Mouse (Mus musculus) erythroblast, embryonic 14.5 days (primary cell): Measurements from ENCODE around the gene Elavl4. TPM values are rescaled to one million over a fixed set of nuclear protein-coding genes. Genes with fewer than 3 reads are reported as not detected.

Experiments
- H3K27me3 ChIP-seq: 2 replicates; pipeline ENCODE4 v1.6.1; 2012; ENCODE audit warnings: inconsistent platforms; ENCODE audit not compliant: control insufficient read depth
- H3K36me3 ChIP-seq: 2 replicates; pipeline ENCODE4 v1.6.1; 2012; ENCODE audit warnings: mild to moderate bottlenecking, inconsistent platforms; ENCODE audit not compliant: control insufficient read depth
- H3K4me1 ChIP-seq: 2 replicates; pipeline ENCODE4 v1.6.1; 2012; ENCODE audit warnings: inconsistent platforms; ENCODE audit not compliant: control insufficient read depth
- H3K4me3 ChIP-seq: replicated peaks from 2 replicates; pipeline ENCODE3; 2012; ENCODE audit warnings: moderate library complexity, mild to moderate bottlenecking, inconsistent platforms
- H3K9me3 ChIP-seq: 2 replicates; pipeline ENCODE4 v1.6.1; 2012; ENCODE audit warnings: low read length, inconsistent platforms, mixed read lengths; ENCODE audit not compliant: control insufficient read depth
- GATA1 ChIP-seq: IDR thresholded peaks from 2 replicates; pipeline ENCODE4 v1.6.1; 2012; ENCODE audit warnings: low read length, inconsistent platforms, mixed read lengths
- TAL1 ChIP-seq: IDR thresholded peaks from 3 replicates; pipeline ENCODE4 v1.6.1; 2012; ENCODE audit warnings: low read length, inconsistent platforms, mixed read lengths
- polyA plus RNA-seq: library from polyadenylated mRNA; stranded (reverse); fragments of >175 nt; gene quantifications from 2 replicates; pipeline ENCODE4 v1.2.3, GENCODE M21; 2012

The Elavl4 gene
- polyA plus RNA-seq, 1 experiment, result not detected

DNA sequence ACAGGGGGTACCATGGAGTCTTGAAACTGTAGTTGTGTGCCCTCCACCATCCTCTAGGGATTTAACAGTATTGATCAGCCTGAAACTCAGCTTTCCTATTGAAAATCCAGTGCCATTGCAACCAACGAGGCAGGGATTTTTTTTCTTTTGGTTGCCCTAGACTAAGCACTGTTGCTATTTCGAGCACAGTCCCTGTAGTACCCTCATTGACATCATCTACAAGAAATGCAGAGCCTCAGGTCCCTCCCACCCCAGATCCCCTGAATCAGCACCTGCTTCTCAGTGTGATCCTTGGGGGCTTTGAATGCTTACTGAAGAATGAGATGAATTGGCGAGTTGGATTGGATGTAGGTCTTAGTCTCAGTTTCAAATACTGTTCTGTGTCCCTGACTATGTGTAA is 119.4 kb downstream of the Elavl4 start:
- H3K27me3 ChIP-seq, result no peaks in the 10 kb centered on the region
- no peaks in the 10 kb centered on the region for H3K9me3 ChIP-seq
- H3K36me3 ChIP-seq, result no peaks in the 10 kb centered on the region
- no peak for TF ChIP-seq TAL1
- TF ChIP-seq GATA1, result no peak
- H3K4me3 ChIP-seq, result no peak overlapping the region
- peaks cover 58% of the 10 kb centered on the region for H3K4me1 ChIP-seq

DNA sequence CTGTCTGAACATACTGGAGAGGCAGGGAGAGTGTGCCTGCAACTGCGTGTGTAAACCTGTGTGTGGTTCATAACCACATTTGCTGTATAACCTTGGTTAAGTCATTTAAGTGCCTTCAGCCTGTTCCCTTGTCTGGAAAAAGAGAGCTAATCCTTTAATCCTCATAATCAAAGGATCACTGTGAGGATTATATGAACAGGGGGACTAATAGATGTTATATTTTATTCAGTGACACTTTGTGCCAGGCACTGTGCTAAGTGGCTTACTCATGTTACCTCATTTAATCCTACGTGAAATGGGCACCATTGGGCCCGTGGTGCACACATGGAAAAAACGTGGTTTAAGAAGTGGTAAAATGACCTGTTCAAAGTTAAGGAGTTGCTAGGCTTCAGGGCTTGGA is 119.9 kb downstream of the Elavl4 start:
- Histone ChIP-seq H3K36me3 (no peaks in the 10 kb centered on the region), H3K4me1 (peaks cover 63% of the 10 kb centered on the region), H3K9me3 (no peaks in the 10 kb centered on the region), H3K27me3 (no peaks in the 10 kb centered on the region), H3K4me3 (no peak overlapping the region)
- TF ChIP-seq GATA1 (no peak), TAL1 (no peak)

DNA sequence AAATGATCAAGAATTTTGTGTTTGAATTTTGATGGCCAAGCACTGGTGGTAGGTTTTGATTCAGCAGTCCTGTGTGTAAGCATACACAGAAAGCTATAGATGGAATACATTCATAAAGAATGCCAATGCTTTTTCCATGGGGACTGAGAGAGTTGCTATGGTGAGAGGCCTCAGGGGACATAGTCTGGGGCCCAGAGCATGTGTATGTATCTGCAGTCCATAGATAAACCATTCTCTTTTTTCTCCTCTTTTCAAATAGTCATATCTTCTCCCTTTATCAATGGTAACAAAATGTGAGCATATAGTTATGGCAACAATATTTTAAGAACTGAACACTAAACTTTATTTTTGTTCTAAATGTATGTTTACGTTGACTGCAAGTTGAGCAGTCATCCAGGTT is 122.1 kb downstream of the Elavl4 start:
- Histone ChIP-seq H3K4me1 (peaks cover 61% of the 10 kb centered on the region), H3K4me3 (peak overlapping the region; percentile 35), H3K36me3 (no peaks in the 10 kb centered on the region), H3K27me3 (0 out of 2 replicates have a peak, but pooled peaks cover under 1% of the 10 kb centered on the region), H3K9me3 (no peaks in the 10 kb centered on the region)
- TF ChIP-seq GATA1 (no peak), TAL1 (peak; percentile 22; the same call in 1 of the 3 replicates)

DNA sequence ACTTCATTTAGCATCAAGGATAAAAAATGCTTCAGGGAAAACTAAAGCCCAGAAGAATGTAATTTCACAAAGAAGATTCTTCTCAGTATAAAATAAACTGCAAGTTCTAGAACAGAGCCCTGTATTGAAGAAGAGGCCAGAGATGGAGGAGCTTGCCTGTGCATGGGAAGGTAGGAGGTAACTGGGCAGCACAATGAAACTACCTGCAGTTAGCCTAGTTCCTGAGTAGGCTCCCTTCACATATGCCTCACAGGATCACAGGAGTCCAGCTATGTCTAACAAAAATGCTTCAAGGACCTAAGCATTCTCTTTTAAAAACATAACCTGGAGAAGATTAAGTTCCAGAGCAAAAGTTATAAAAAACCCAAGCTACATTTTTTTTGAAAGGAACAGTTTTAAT is 122.5 kb downstream of the Elavl4 start:
- no peaks in the 10 kb centered on the region for H3K36me3 ChIP-seq
- H3K9me3 ChIP-seq, result no peaks in the 10 kb centered on the region
- TF ChIP-seq TAL1 (no peak), GATA1 (no peak)
- H3K27me3 ChIP-seq, result 0 out of 2 replicates have a peak, but pooled peaks cover 3% of the 10 kb centered on the region
- H3K4me1 ChIP-seq, result peaks cover 57% of the 10 kb centered on the region
- H3K4me3 ChIP-seq, result peak overlapping the region; percentile 63

DNA sequence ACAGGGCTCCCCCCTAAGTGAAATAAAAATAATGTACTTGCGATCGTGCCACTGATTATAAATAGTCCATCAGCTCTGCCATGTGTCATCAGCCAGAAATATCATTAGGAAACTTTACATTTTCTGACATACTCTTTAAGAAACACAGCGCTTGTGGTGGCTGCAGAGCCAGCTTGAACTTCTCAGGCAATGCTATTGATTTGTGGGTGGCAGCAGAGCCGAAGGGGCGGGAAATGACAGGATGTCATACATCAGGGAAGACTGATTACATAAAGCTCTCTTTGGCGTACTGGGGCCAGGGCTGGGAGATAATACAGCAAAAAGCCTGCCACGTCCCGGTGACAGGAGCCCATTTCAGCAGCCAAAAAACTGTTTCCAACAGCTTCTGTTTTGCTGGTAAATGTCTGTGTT is 124.1 kb downstream of the Elavl4 start:
- H3K36me3 ChIP-seq, result no peaks in the 10 kb centered on the region
- no peaks in the 10 kb centered on the region for H3K9me3 ChIP-seq
- H3K27me3 ChIP-seq, result 0 out of 2 replicates have a peak, but pooled peaks cover 3% of the 10 kb centered on the region
- TF ChIP-seq GATA1, result no peak
- no peak for TF ChIP-seq TAL1
- peak overlapping the region; percentile 63 for H3K4me3 ChIP-seq
- peaks cover 48% of the 10 kb centered on the region for H3K4me1 ChIP-seq

DNA sequence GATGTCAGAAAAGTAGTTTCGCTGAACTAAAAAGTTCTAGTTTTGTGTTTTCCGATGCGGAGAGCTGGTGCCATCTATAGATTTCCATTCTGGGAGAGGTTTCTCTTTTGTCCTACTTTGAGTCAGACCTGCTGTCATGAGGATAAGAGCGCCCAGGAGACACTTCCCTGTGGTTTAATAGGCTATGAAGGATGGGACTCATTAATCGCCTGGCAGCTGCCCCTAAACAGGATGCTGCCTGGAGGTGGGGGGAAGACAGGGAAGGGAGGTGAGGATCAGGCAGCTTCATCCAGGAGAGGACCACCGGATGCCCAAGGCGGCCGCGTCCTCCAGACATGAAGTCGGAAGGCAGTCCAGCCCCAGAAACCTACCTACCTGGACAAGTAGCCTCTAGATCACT is 126.2 kb downstream of the Elavl4 start:
- Histone ChIP-seq H3K36me3 (no peaks in the 10 kb centered on the region), H3K27me3 (0 out of 2 replicates have a peak, but pooled peaks cover 3% of the 10 kb centered on the region), H3K9me3 (no peaks in the 10 kb centered on the region), H3K4me1 (peaks cover 36% of the 10 kb centered on the region), H3K4me3 (no peak overlapping the region)
- TF ChIP-seq GATA1, result no peak
- no peak for TF ChIP-seq TAL1

DNA sequence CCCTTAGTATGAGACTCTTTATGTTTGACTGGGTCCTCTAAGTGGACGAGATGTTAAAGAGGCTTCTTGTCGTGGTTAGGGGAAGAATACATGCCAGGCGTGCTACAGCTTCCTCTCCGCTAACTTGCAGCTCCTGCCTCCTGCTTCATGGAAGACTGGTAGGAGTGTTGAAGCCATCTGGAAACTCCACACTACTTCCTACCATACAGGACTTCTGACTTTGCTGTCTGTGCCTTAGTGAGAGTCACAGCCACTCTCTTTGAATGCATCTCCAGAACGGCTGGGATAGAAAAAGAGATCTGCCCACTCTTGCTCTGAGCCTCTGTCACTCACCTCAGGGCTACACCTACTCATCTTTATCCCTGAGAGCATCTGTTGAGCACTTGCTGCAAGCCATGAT is 132.9 kb downstream of the Elavl4 start:
- Histone ChIP-seq H3K4me1 (no peaks in the 10 kb centered on the region), H3K9me3 (no peaks in the 10 kb centered on the region), H3K36me3 (no peaks in the 10 kb centered on the region), H3K4me3 (no peak overlapping the region), H3K27me3 (no peaks in the 10 kb centered on the region)
- TF ChIP-seq TAL1 (no peak), GATA1 (no peak)

DNA sequence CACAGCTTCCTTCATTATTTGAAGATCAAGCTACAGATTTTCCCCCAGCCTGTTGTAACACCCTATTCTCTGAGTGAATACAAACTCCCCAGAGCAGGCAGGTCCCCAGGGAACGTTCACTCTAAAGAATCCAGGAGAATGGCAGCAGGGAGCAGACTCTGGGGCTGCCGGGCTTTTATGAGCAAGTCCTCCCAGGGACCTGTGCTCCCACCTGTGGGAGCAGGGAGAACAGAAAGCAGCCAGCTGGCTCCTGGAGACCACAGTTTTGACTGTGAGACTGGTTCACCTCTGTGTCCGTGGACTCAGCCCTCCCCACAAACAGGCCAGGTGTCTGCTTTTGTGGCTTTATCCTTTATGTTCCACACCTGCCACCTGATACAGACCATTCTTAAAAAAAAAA is 134.2 kb downstream of the Elavl4 start:
- TF ChIP-seq GATA1, result no peak
- TF ChIP-seq TAL1, result no peak
- H3K36me3 ChIP-seq, result no peaks in the 10 kb centered on the region
- no peaks in the 10 kb centered on the region for H3K4me1 ChIP-seq
- H3K27me3 ChIP-seq, result no peaks in the 10 kb centered on the region
- no peak overlapping the region for H3K4me3 ChIP-seq
- no peaks in the 10 kb centered on the region for H3K9me3 ChIP-seq

DNA sequence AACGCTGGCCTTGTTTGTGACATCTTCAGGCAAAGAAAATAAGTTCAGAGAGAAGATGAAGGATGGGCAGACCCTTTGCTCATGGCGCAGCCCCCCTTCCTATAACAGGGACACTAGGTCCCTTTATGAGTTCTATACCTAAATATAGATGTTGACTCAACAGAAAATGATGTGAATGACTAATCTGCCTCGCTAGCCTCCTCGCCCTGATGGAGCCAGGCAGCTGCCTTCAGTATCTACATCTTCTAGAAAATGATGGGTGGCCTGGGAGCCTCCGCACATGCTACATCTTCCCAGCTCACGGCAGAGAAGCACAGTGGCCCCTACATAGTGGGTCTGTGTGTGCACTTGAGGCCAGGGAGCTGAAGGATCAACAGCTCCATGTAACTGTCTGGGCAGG is 137.2 kb downstream of the Elavl4 start:
- Histone ChIP-seq H3K9me3 (no peaks in the 10 kb centered on the region), H3K36me3 (no peaks in the 10 kb centered on the region), H3K4me1 (no peaks in the 10 kb centered on the region), H3K27me3 (no peaks in the 10 kb centered on the region), H3K4me3 (no peak overlapping the region)
- TF ChIP-seq GATA1 (no peak), TAL1 (no peak)

DNA sequence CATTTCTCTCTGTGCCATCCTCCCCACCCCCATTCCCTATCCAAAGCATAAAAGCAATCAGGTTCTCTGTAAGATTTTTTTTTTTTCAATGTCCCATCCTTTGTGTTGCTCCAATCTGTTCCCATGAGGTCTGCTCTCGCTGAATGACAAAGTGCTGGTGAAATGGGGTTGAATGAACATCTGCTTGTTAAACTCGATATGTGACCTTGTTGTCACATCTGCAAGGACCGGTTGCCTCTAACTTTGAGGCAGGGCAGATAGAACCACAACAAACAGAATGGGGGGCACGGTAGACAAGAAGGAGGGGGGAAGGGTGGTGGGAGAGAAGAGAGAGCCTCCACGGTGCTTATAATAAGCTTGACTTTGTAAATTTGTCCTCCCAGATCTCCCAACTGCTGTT is 138.0 kb downstream of the Elavl4 start:
- Histone ChIP-seq H3K9me3 (no peaks in the 10 kb centered on the region), H3K36me3 (no peaks in the 10 kb centered on the region), H3K4me3 (no peak overlapping the region), H3K27me3 (no peaks in the 10 kb centered on the region), H3K4me1 (no peaks in the 10 kb centered on the region)
- TF ChIP-seq GATA1 (no peak), TAL1 (no peak)
